Mouse (Mus musculus) cerebellum, adult 2 months (tissue): ENCODE measurements at regions not wholly inside any gene's neighbourhood (a gene's known extent, or its start where the extent isn't known, plus 50 kb on each side); places are given as distances from the start of the nearest gene placed in this dataset.

Experiments used
- CTCF ChIP-seq: fragments of 200-500 bp; IDR thresholded peaks from 2 replicates; pipeline ENCODE4 v1.5.1; 2011; ENCODE audit warnings: low read depth, mild to moderate bottlenecking, control low read depth, low read length, moderate library complexity, borderline replicate concordance; ENCODE audit not compliant: insufficient read depth
- POLR2A ChIP-seq: fragments of 200-500 bp; IDR thresholded peaks from 2 replicates; pipeline ENCODE4 v1.6.1; 2011; ENCODE audit warnings: low read length, control low read depth, borderline replicate concordance; ENCODE audit not compliant: insufficient read depth

DNA sequence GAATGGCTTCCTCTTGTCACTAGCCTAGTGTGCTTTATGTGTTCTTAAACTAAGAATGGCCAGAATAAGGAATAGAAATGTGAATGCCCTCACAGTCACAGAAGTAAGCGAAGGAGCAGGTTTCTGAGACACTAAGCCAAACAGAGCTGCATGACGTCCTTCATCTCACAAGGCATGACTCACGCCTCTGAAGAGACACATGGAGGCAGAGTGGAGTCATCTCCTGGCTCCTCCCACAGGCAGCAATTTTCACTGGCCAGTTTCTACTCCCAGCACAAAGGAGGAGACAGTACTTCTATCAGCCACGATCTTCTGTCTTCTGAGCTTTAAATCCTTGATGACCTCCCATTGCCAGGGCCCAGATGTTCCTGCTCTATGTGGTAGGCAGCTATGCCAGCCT lies 291.3 kb upstream of the Rnf32 start:
- TF ChIP-seq CTCF (no peak), POLR2A (no peak)
